Mouse (Mus musculus) cortical plate, adult 2 months (tissue): ENCODE measurements around the gene Cep19.

Experiments
- CTCF ChIP-seq: fragments of 200-500 bp; IDR thresholded peaks from 2 replicates; pipeline ENCODE4 v1.5.1; 2011; ENCODE audit warnings: mild to moderate bottlenecking, control low read depth, low read length; ENCODE audit not compliant: insufficient read depth; ENCODE audit errors: extremely low read depth
- POLR2A ChIP-seq: fragments of 200-500 bp; IDR thresholded peaks from 2 replicates; pipeline ENCODE4 v1.6.1; 2011; ENCODE audit warnings: mild to moderate bottlenecking, low read length, control low read depth; ENCODE audit not compliant: insufficient read depth; ENCODE audit errors: extremely low read depth

DNA sequence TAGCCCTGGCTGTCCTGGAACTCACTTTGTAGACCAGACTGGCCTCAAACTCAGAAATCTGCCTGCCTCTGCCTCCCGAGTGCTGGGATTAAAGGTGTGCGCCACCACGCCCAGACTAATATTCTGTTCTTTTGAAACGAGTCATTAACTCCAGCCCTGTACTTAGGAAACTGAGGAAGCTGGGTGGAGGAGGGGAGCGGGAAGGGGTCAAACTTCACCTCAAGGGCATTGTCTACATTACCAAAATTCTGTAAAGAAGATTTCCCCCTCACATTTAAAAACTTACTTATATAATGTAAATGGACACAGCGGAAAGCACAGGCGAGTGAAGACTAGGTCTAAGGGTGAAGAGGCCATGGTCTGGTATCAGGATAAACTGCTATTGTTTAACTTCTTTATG lies 24.4 kb downstream of the Cep19 start:
- no peak for TF ChIP-seq CTCF
- TF ChIP-seq POLR2A, result no peak
